Mouse (Mus musculus) stomach, embryonic 14.5 days (tissue): ENCODE measurements around the gene Tgm6. TPM values are rescaled to one million over a fixed set of nuclear protein-coding genes. Genes with fewer than 3 reads are reported as not detected.

Experiments
- ATAC-seq: fragments of 200-750 bp; cut with Nextera tagmentation; 2 replicates; pipeline ENCODE4 v1.8.0; 2017; ENCODE audit warnings: low read depth, moderate TSS enrichment; ENCODE audit not compliant: insufficient number of reproducible peaks, insufficient read depth, low FRiP score
- H3K27ac ChIP-seq: fragments of 300-500 bp; sonication (generic); 2 replicates; pipeline ENCODE4 v1.5.1; 2014; ENCODE audit warnings: mild to moderate bottlenecking, low read length, moderate library complexity, mixed read lengths
- H3K27me3 ChIP-seq: fragments of 300-500 bp; sonication (generic); 2 replicates; pipeline ENCODE4 v1.6.1; 2014; ENCODE audit warnings: low read length, control low read depth, mixed read lengths; ENCODE audit not compliant: control insufficient read depth, insufficient read depth
- H3K36me3 ChIP-seq: fragments of 300-500 bp; sonication (generic); 2 replicates; pipeline ENCODE4 v1.6.1; 2014; ENCODE audit warnings: mild to moderate bottlenecking, control low read depth, low read length, moderate library complexity, mixed read lengths; ENCODE audit not compliant: control insufficient read depth, insufficient read depth
- H3K4me1 ChIP-seq: fragments of 300-500 bp; sonication (generic); 2 replicates; pipeline ENCODE4 v1.6.1; 2014; ENCODE audit warnings: low read length, control low read depth, mixed read lengths; ENCODE audit not compliant: control insufficient read depth, insufficient read depth
- H3K4me2 ChIP-seq: fragments of 300-500 bp; sonication (generic); replicated peaks from 2 replicates; pipeline ENCODE4 v1.6.1; 2014; ENCODE audit warnings: low read depth, low read length, control low read depth
- H3K4me3 ChIP-seq: fragments of 300-500 bp; sonication (generic); 2 replicates; pipeline ENCODE4 v1.5.1; 2014; ENCODE audit warnings: low read depth, low read length, control low read depth
- H3K9ac ChIP-seq: fragments of 300-500 bp; sonication (generic); replicated peaks from 2 replicates; pipeline ENCODE4 v1.6.1; 2014; ENCODE audit warnings: low read depth, mild to moderate bottlenecking, control low read depth, low read length, moderate library complexity, mixed read lengths
- H3K9me3 ChIP-seq: fragments of 300-500 bp; sonication (generic); 2 replicates; pipeline ENCODE4 v1.6.1; 2016; ENCODE audit warnings: low read depth, low read length, control low read depth; ENCODE audit not compliant: control insufficient read depth
- WGBS: fragments of 180-500 bp; shearing (Covaris S2); extraction: QIAGEN DNeasy Blood & Tissue Kit; methylation state at CpG from one replicate; pipeline ENCODE4 v1.1.7; 2014; 5-methylcytosine and 5-hydroxymethylcytosine counted together
- polyA plus RNA-seq: library from polyadenylated mRNA; unstranded; fragments of >200 nt; fragmentation: Nextera tagmentation; extraction: Ambion mirVana; gene quantifications from 2 replicates; pipeline ENCODE4 v1.2.1, GENCODE M21; 2014

The Tgm6 gene
- polyA plus RNA-seq, 1 experiment from 2014 or later: not detected

DNA sequence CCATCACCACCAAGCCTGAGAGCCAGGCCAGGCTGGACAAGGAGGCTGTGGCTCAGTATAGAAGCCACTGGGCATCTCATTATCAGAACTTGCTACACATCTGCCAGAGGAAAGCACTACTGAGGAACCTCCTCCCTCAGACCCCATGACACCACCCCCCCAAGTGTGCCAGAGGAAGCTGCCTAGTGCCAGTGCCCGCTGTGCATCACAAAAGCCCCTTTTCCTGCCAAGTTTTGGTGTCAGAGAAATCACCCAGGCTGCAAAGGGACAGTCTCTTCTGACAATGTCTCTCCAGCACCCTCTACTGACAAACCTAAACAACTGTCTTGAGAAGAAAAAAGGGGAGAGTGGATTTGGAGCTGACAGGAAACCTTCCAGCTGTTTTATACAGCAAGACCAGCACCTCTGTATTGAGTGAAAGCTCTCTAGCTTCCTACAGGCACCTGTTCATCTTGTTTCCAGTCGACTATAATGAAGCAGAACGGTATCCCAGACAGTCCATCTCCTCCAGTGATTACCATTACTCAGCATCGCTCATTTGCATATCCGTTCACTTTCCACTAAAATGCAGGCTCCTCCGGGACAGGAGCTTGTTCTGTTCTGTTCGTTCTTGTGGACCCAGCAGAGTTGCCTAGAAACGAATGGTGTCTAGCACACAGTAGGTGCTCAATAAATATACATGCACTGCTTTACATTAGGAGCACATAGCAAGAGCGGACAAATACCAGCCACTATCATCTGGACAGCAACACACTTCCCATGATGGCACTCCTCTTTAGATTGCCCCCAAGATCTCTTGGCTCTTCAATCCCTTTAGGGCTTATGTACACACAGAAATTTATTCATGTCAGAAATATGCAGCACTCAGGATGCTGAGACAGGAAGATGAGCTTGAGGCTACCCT lies 54.3 kb downstream of the Tgm6 start:
- WGBS: 69% methylated on average over 9 of the region's 9 CpGs
- no peaks in the 10 kb centered on the region for H3K4me1 ChIP-seq
- H3K9ac ChIP-seq: no peak overlapping the region
- H3K27ac ChIP-seq: no peak overlapping the region
- ATAC-seq: 0 out of 2 replicates have a peak, but pooled peaks have one; percentile 42
- H3K4me2 ChIP-seq: no peak overlapping the region
- no peaks in the 10 kb centered on the region for H3K9me3 ChIP-seq
- H3K36me3 ChIP-seq: peaks cover 34% of the 10 kb centered on the region
- no peaks in the 10 kb centered on the region for H3K27me3 ChIP-seq
- no peak overlapping the region for H3K4me3 ChIP-seq

DNA sequence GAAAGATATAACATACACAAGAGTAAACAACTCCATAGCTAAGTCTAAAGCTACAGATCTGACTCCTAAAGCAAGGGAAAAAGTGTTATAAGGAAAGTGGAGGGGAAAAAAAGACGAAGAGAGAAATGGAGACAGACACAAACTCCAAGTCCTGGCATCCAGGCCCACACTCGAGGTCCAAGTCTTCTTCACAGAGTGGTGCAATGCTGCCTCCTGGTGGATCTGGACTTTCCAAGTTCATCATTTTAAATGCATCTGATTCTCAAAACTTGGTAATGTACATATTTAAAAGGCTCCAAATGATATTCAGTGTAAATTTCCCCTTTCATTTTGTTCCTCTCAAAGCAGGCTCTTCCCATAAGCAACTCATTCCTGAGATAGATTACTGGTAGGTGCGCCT lies 55.6 kb downstream of the Tgm6 start:
- Histone ChIP-seq H3K9me3 (no peaks in the 10 kb centered on the region), H3K27me3 (no peaks in the 10 kb centered on the region), H3K9ac (no peak overlapping the region), H3K4me1 (no peaks in the 10 kb centered on the region), H3K36me3 (peaks cover 47% of the 10 kb centered on the region), H3K27ac (no peak overlapping the region), H3K4me2 (no peak overlapping the region), H3K4me3 (no peak overlapping the region)
- whole genome bisulfite sequencing: 45% methylated on average over 3 of the region's 3 CpGs
- no peak for ATAC-seq

DNA sequence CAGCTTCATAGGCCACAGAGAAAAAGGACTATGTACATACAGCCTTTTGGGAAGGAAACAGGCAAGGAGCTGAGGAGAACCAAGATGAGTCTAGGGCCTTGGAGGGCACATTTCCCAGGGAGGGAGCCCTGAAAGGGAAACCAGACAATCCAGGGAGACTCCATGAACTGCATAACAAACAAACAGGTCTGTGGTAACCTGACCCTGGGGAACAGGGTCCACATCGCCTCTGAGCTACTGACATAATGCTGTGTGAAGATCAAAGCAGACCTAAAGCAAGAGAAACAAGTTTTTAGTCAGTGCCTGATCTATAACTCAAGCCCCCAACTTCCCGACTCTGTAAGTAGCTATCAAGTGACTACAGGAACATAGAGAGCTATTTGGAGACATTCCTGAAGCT lies 59.5 kb downstream of the Tgm6 start:
- Histone ChIP-seq H3K9ac (no peak overlapping the region), H3K9me3 (no peaks in the 10 kb centered on the region), H3K36me3 (peaks cover 77% of the 10 kb centered on the region), H3K4me1 (peaks cover under 1% of the 10 kb centered on the region; the same call in 1 of the 2 replicates), H3K4me2 (no peak overlapping the region), H3K27me3 (no peaks in the 10 kb centered on the region), H3K27ac (no peak overlapping the region), H3K4me3 (no peak overlapping the region)
- WGBS: 86% methylated on average over 2 of the region's 2 CpGs
- no peak for ATAC-seq

DNA sequence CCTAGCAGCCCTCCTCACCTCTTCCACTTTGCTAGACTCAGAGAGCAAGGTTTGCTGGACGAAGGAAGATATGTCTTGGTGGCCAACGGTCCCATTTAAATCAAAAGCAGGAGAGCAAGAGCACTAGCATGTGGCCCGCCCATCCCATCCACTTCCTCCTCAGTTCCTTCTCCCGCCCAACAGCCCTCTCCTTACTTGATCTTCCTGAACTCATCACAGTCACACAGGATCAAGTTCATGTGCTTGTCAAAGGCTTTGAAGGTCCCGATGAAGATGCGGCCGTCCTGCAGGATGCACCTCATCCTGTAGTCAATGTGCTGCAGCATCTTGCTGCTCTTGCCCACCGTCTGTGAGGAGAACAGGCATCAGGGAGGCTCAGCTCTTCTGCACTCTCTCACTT lies 64.6 kb downstream of the Tgm6 start:
- no peaks in the 10 kb centered on the region for H3K27me3 ChIP-seq
- peaks cover 11% of the 10 kb centered on the region; the same call in 1 of the 2 replicates for H3K4me1 ChIP-seq
- peaks cover 51% of the 10 kb centered on the region for H3K36me3 ChIP-seq
- peak overlapping the region; percentile 97; the same call in 1 of the 2 replicates for H3K4me3 ChIP-seq
- H3K4me2 ChIP-seq: peak overlapping the region; percentile 88
- WGBS: 70% methylated on average over 8 of the region's 8 CpGs
- H3K9ac ChIP-seq: no peak overlapping the region
- ATAC-seq: no peak
- H3K9me3 ChIP-seq: no peaks in the 10 kb centered on the region
- H3K27ac ChIP-seq: no peak overlapping the region

DNA sequence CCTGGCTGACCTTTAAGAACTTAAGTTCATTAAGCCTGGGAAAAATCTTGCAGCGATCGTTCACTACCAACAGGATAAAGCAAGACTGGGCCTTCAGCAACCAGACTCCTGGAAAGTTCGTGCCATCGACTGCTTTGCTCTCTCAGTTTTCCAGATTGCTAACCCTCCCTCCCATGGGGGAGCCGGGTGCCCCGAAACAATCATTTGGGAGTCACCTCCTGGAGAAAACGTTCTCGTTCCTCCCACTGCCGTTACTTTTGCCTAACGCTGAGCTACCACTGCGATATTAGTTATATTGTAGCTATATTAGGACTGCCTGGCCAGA lies 66.1 kb downstream of the Tgm6 start:
- under 1% methylated on average over 11 of the region's 11 CpGs for WGBS
- peak overlapping the region; percentile 88 for H3K4me2 ChIP-seq
- H3K4me1 ChIP-seq: peaks cover 11% of the 10 kb centered on the region; the same call in 1 of the 2 replicates
- peaks cover 35% of the 10 kb centered on the region for H3K36me3 ChIP-seq
- H3K27me3 ChIP-seq: no peaks in the 10 kb centered on the region
- H3K9me3 ChIP-seq: no peaks in the 10 kb centered on the region
- peak overlapping the region; percentile 94 for H3K27ac ChIP-seq
- peak overlapping the region; percentile 97 for H3K4me3 ChIP-seq
- H3K9ac ChIP-seq: peak overlapping the region; percentile 100
- ATAC-seq: no peak

DNA sequence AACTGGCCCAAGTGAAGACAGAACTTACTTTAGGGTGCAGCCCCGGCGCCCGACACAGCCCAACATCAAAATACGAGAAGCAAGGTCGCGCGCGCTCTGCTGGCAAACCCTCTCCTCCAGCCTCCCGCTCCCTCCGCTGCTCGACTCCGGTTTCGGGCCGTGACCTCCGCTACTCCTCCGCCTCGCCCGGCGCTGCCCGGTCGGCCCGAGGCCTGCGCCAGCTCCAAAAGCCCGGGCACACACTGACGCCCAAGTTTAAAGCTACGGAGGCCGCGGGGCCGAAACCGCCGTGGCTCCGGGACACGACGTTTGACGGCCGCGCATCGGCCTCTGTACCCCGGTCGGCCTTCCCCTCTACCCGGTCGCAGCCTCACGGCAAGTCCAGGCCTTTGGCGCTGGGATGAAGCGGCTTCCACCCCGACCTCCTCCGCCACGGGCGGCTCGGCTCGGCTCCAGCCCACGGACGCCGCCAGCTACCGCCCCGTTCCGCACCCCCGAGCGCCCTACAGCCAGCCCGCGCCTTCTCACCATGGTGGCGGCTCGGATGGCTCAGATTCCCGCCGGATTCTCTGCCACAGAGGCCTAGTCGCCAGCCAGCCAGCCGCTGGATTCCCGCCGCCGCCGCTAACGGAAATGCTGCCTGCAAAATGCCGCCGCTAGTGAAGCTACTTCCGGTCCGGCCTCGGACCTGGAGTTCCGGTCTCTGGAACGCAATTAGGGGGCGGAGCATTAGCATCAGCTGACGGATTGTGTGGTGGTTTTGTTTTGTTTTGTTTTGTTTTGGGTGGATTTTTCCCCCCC lies 66.7 kb downstream of the Tgm6 start, which contains the start of gene Snrpb:
TSS of gene Snrpb (minus strand) at position 698 of the 801 bp plus-strand sequence.
- peaks cover 11% of the 10 kb centered on the region; the same call in 1 of the 2 replicates for H3K4me1 ChIP-seq
- H3K27ac ChIP-seq: peak within 1 kb of the TSS; percentile 94
- H3K4me2 ChIP-seq: peak within 1 kb of the TSS; percentile 88
- peaks cover 30% of the 10 kb centered on the region for H3K36me3 ChIP-seq
- ATAC-seq: peak; percentile 91
- WGBS: under 1% methylated on average over 81 of the region's 81 CpGs
- no peaks in the 10 kb centered on the region for H3K9me3 ChIP-seq
- peak within 1 kb of the TSS; percentile 100 for H3K9ac ChIP-seq
- no peaks in the 10 kb centered on the region for H3K27me3 ChIP-seq
- peak within 1 kb of the TSS; percentile 97 for H3K4me3 ChIP-seq

DNA sequence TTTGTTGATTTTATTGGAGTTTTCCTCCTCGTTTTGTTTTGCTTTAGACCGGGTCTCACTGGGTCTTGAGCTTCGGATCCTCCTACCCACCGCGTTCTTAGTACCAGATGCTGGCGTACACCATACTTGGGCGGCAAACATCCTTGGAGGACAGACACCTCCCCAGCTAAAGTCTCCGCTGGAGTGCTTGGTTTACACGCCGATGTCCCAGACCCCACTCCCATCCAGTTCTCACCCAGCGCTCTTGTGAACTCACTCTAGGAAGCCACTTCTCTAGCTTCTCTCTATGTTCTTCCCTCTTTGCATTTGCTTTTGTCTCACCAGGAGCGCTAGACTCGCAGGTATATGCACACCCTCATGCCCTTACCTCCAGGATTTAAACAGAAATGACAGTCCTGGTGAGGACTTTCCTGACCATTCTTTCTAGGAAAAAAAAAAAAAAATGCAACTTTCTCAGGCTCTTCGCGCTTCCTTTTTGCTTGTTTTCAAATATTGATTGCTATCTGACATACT lies 67.3 kb downstream of the Tgm6 start:
- Histone ChIP-seq H3K36me3 (peaks cover 23% of the 10 kb centered on the region), H3K4me3 (peak overlapping the region; percentile 97), H3K9ac (peak overlapping the region; percentile 52), H3K27me3 (no peaks in the 10 kb centered on the region), H3K9me3 (no peaks in the 10 kb centered on the region), H3K4me2 (peak overlapping the region; percentile 73), H3K27ac (peak overlapping the region; percentile 59; the same call in 1 of the 2 replicates), H3K4me1 (peaks cover 11% of the 10 kb centered on the region; the same call in 1 of the 2 replicates)
- ATAC-seq: peak; percentile 69; the same call in 1 of the 2 replicates
- under 1% methylated on average over 15 of the region's 15 CpGs for WGBS

DNA sequence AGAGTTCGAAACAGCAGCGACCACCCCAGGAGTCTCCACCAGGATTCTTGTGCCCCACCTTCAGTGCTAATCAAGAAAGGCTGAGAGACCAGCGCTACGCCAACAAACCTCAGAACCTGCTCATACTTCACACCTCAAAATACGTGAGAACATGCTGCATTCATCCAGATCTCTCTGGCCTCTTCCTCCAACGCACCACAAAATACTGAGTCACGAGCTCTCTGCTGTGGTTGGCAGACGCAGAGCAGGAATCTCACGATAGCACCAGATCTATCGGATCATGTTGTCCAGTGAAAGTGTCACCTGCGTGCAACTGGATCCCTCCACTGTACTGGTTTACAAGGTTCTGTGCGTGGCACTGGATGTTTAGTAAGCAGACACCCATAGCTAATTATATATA lies 76.2 kb downstream of the Tgm6 start:
- H3K27ac ChIP-seq: no peak overlapping the region
- ATAC-seq: no peak
- H3K4me2 ChIP-seq: no peak overlapping the region
- WGBS: 87% methylated on average over 12 of the region's 12 CpGs
- no peak overlapping the region for H3K4me3 ChIP-seq
- H3K27me3 ChIP-seq: no peaks in the 10 kb centered on the region
- H3K36me3 ChIP-seq: no peaks in the 10 kb centered on the region
- H3K9ac ChIP-seq: no peak overlapping the region
- no peaks in the 10 kb centered on the region for H3K4me1 ChIP-seq
- H3K9me3 ChIP-seq: no peaks in the 10 kb centered on the region; the same call in 1 of the 2 replicates
